14 mouse cellular contexts compared by ENCODE assay signal in the genomic region with DNA sequence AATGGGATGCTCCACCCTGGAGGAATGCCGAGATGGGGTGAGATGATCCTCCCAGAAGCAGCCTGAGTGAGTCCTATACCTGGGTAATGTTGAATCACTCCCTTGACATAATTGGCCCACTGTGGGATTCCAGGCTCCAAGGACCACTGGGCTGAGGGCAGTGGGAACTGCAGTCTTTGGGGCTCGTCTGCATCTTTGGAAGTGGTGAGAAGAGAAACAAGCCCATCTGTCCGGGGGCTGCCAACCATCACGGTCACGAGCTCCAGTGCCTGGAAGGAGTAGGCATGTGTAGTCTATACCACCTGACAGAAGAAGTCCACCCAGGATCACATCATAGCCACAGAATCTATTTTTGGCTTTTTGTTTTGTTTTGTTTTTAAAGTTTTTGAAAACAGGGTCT. TPM values are rescaled to one million over a fixed set of nuclear protein-coding genes. Genes with fewer than 3 reads are reported as not detected.
DNase-seq lines count a peak whose midpoint lies in the region; ATAC-seq and TF ChIP-seq lines count a peak whose summit lies in the region.
"Had no signal": no experiment of that assay in that cellular context is flagged by ENCODE, and none has a peak within 500 bp of the region (broad histone marks: within the 10 kb centered on the region; RNA-seq: fewer than 3 reads in every experiment).

No protein-coding gene starts in this region.

- 82% methylated on average over 5 of the region's 5 CpGs for WGBS in kidney, embryonic 15.5 days
- 88% methylated on average over 5 of the region's 5 CpGs for WGBS in limb, embryonic 12.5 days
- WGBS in forebrain, embryonic 12.5 days, result 85% methylated on average over 5 of the region's 5 CpGs

- no peaks in the 10 kb centered on the region for H3K9me3 ChIP-seq in kidney, embryonic 15.5 days (replicated peaks)
- no peaks in the 10 kb centered on the region for H3K9me3 ChIP-seq in E14TG2a.4 (ENCODE audit: low read length)
- no peaks in the 10 kb centered on the region for H3K9me3 ChIP-seq in limb, embryonic 12.5 days
- no peaks in the 10 kb centered on the region for H3K9me3 ChIP-seq in forebrain, embryonic 12.5 days
- H3K9me3 ChIP-seq: forebrain, embryonic 13.5 days; G1E; hindbrain, embryonic 10.5 days had no signal

- H3K9ac ChIP-seq in kidney, embryonic 15.5 days, result no peak overlapping the region; the same call in 1 of the 2 replicates
- H3K9ac ChIP-seq in limb, embryonic 12.5 days (replicated peaks), result no peak overlapping the region
- no peak overlapping the region for H3K9ac ChIP-seq in forebrain, embryonic 12.5 days

- H3K4me1 ChIP-seq in kidney, embryonic 15.5 days, result peaks cover 32% of the 10 kb centered on the region
- peaks cover 67% of the 10 kb centered on the region for H3K4me1 ChIP-seq in E14TG2a.4 (replicated peaks; ENCODE audit: low read depth, low read length)
- H3K4me1 ChIP-seq in limb, embryonic 12.5 days (replicated peaks), result peaks cover 33% of the 10 kb centered on the region
- peaks cover 26% of the 10 kb centered on the region for H3K4me1 ChIP-seq in forebrain, embryonic 12.5 days

- DNase-seq in cerebellum, adult 9-10 months, result peak; percentile 50
- no peak for DNase-seq in cerebellum, postnatal 36 days
- DNase-seq in kidney, postnatal 10 days, result no peak
- DNase-seq: adrenal gland, postnatal 25 days; gastrocnemius, postnatal 14 days; kidney, adult 2 months had no signal

- H3K27me3 ChIP-seq in kidney, embryonic 15.5 days, result no peaks in the 10 kb centered on the region
- H3K27me3 ChIP-seq in E14TG2a.4 (ENCODE audit: insufficient read depth, low read length), result peaks cover 5% of the 10 kb centered on the region
- no peaks in the 10 kb centered on the region for H3K27me3 ChIP-seq in limb, embryonic 12.5 days
- no peaks in the 10 kb centered on the region for H3K27me3 ChIP-seq in forebrain, embryonic 12.5 days
- H3K27me3 ChIP-seq: forebrain, embryonic 13.5 days had no signal

- H3K27ac ChIP-seq in kidney, embryonic 15.5 days, result peak overlapping the region; percentile 97
- H3K27ac ChIP-seq in limb, embryonic 12.5 days, result no peak overlapping the region
- no peak overlapping the region for H3K27ac ChIP-seq in forebrain, embryonic 12.5 days
- H3K27ac ChIP-seq: forebrain, embryonic 13.5 days had no signal

- TF ChIP-seq CTCF in E14TG2a.4 (conservative IDR thresholded peaks at IDR 0.05; ENCODE audit: low read length), result no peak

- H3K4me3 ChIP-seq in kidney, embryonic 15.5 days (replicated peaks), result no peak overlapping the region
- H3K4me3 ChIP-seq in E14TG2a.4 (replicated peaks; ENCODE audit: low read length), result peak overlapping the region; percentile 92
- H3K4me3 ChIP-seq in limb, embryonic 12.5 days (replicated peaks), result 0 out of 2 replicates have a peak overlapping the region, but pooled peaks have one; percentile 70
- no peak overlapping the region for H3K4me3 ChIP-seq in forebrain, embryonic 12.5 days (replicated peaks)

- 0 out of 2 replicates have a peak overlapping the region, but pooled peaks have one; percentile 88 for H3K4me2 ChIP-seq in kidney, embryonic 15.5 days
- peak overlapping the region; percentile 77; the same call in 1 of the 2 replicates for H3K4me2 ChIP-seq in limb, embryonic 12.5 days
- no peak overlapping the region for H3K4me2 ChIP-seq in forebrain, embryonic 12.5 days

- H3K36me3 ChIP-seq in kidney, embryonic 15.5 days, result peaks cover 40% of the 10 kb centered on the region
- peaks cover 51% of the 10 kb centered on the region for H3K36me3 ChIP-seq in E14TG2a.4 (ENCODE audit: insufficient read depth, low read length)
- H3K36me3 ChIP-seq in limb, embryonic 12.5 days, result peaks cover 44% of the 10 kb centered on the region
- H3K36me3 ChIP-seq in forebrain, embryonic 12.5 days (replicated peaks), result peaks cover 17% of the 10 kb centered on the region; the same call in 1 of the 2 replicates

- ATAC-seq in kidney, embryonic 15.5 days (replicated peaks; ENCODE audit: low FRiP score), result no peak
- no peak for ATAC-seq in limb, embryonic 12.5 days (ENCODE audit: insufficient number of reproducible peaks, insufficient read depth, low FRiP score, low TSS enrichment, low read depth)
- ATAC-seq in forebrain, embryonic 12.5 days (ENCODE audit: low FRiP score), result no peak
- ATAC-seq in granulocyte monocyte progenitor cell, adult 5-6 weeks (replicated peaks; ENCODE audit: poor library complexity, severe bottlenecking), result no peak
- ATAC-seq: forebrain, embryonic 13.5 days had no signal

RNA-seq across cellular contexts. Expression of gene Galk1, which starts 1.6 kb away (rescaled TPM):
- 194 and 208 TPM in 2 replicates for polyA plus RNA-seq in kidney, embryonic 15.5 days (2015; fragmentation: Nextera tagmentation; extraction: Ambion mirVana)
- 181 and 182 TPM in 2 replicates for polyA plus RNA-seq in limb, embryonic 12.5 days (2016; fragmentation: Nextera tagmentation; extraction: Ambion mirVana)
- polyA plus RNA-seq in forebrain, embryonic 12.5 days (2016; fragmentation: Nextera tagmentation; extraction: Ambion mirVana), result 98.3 and 107 TPM in 2 replicates
- total RNA-seq in granulocyte monocyte progenitor cell, adult 5-6 weeks (2014; fragmentation: Nextera tagmentation), result 36.7 and 62.2 TPM in 2 replicates
- 41.3 and 52.3 TPM in 2 replicates for total RNA-seq in granulocyte monocyte progenitor cell, adult 5-6 weeks (2017)

RNA-seq across cellular contexts. Expression of gene H3f3b, which starts 16.8 kb away (rescaled TPM):
- 1,673 and 1,817 TPM in 2 replicates for polyA plus RNA-seq in kidney, embryonic 15.5 days (2015; fragmentation: Nextera tagmentation; extraction: Ambion mirVana)
- 2,405 and 2,474 TPM in 2 replicates for polyA plus RNA-seq in limb, embryonic 12.5 days (2016; fragmentation: Nextera tagmentation; extraction: Ambion mirVana)
- polyA plus RNA-seq in forebrain, embryonic 12.5 days (2016; fragmentation: Nextera tagmentation; extraction: Ambion mirVana), result 2,341 and 2,432 TPM in 2 replicates
- 447 and 460 TPM in 2 replicates for total RNA-seq in granulocyte monocyte progenitor cell, adult 5-6 weeks (2014; fragmentation: Nextera tagmentation)
- 931 and 1,017 TPM in 2 replicates for total RNA-seq in granulocyte monocyte progenitor cell, adult 5-6 weeks (2017)

RNA-seq across cellular contexts. Expression of gene Unk, which starts 19.2 kb away (rescaled TPM):
- 37.3 and 40.1 TPM in 2 replicates for polyA plus RNA-seq in kidney, embryonic 15.5 days (2015; fragmentation: Nextera tagmentation; extraction: Ambion mirVana)
- polyA plus RNA-seq in limb, embryonic 12.5 days (2016; fragmentation: Nextera tagmentation; extraction: Ambion mirVana), result 50.0 and 51.8 TPM in 2 replicates
- 47.9 and 50.4 TPM in 2 replicates for polyA plus RNA-seq in forebrain, embryonic 12.5 days (2016; fragmentation: Nextera tagmentation; extraction: Ambion mirVana)
- total RNA-seq in granulocyte monocyte progenitor cell, adult 5-6 weeks (2014; fragmentation: Nextera tagmentation), result 25.4 and 40.0 TPM in 2 replicates
- 15.2 and 19.9 TPM in 2 replicates for total RNA-seq in granulocyte monocyte progenitor cell, adult 5-6 weeks (2017)

RNA-seq across cellular contexts. Expression of gene Itgb4, which starts 36.4 kb away (rescaled TPM):
- 2.1 and 2.7 TPM in 2 replicates for polyA plus RNA-seq in kidney, embryonic 15.5 days (2015; fragmentation: Nextera tagmentation; extraction: Ambion mirVana)
- polyA plus RNA-seq in limb, embryonic 12.5 days (2016; fragmentation: Nextera tagmentation; extraction: Ambion mirVana), result 3.1 and 3.9 TPM in 2 replicates
- polyA plus RNA-seq in forebrain, embryonic 12.5 days (2016; fragmentation: Nextera tagmentation; extraction: Ambion mirVana), result 0.94 and 1.0 TPM in 2 replicates
- not detected in 2 replicates for total RNA-seq in granulocyte monocyte progenitor cell, adult 5-6 weeks (2014; fragmentation: Nextera tagmentation)
- total RNA-seq in granulocyte monocyte progenitor cell, adult 5-6 weeks (2017), result not detected in 2 replicates

Comparison
In these comparisons a context has a peak if more than half of its experiments do, and no peak if none do; other contexts are left out.
1. H3K4me3 ChIP-seq: peak in E14TG2a.4 (single experiment) and limb, embryonic 12.5 days (single experiment); none in kidney, embryonic 15.5 days (single experiment) and forebrain, embryonic 12.5 days (single experiment).